Mouse (Mus musculus): Measurements from ENCODE around the gene Rras. TPM values are rescaled to one million over a fixed set of nuclear protein-coding genes. Genes with fewer than 3 reads are reported as not detected.
A peak's percentile ranks its signal among the peaks of the same experiment; 100 is the strongest.

Rras gene
- total RNA-seq, 2 experiments from 2014 or later: 119 to 123 TPM

DNA sequence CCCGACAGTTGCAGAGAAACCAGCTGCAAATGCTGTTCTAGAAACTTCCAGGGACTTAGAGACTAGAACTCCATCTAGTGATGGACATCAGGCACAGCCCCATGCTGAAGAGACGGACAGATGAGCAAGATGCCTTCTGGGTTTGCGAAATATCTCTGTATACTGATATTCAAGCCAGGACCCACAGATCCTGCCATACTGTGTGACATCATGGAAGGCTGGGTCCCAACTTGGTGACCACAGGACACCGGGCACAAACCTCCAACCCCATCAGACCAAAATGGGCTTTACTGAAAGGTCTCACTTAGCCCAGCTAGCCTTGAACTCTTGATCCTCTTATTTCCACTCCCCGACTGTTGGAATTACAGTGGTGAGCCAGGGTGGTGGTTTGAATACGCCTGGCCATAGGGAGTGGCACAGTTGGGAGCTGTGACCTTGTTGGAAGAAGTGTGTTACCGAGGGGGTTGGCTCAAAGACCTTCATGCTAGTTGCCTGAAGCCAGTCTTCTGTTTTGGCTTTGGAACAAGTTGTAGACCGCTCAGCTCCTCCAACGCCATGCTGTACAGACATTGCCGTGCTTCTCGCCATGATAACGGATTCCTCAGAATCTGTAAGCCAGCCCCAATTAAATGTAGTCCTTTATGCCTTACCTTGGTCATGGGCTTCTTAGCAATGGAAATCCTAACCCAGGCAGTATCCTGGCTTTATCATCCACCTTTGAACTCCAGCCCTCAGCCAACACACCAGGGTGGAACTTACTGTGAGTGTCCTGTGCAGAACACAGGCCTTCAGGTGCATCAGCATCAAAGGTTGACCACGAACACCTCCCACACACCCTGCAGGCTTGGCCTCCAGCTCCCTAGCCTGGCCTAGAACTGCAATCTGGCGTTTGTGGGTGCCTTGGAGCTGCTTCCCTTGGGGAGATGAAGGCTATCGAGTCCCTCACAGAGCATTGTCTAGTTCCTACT, 6.8 kb downstream of the Rras start:
- no peak for DNase-seq (ENCODE audit: low spot score in 2 of 2)

DNA sequence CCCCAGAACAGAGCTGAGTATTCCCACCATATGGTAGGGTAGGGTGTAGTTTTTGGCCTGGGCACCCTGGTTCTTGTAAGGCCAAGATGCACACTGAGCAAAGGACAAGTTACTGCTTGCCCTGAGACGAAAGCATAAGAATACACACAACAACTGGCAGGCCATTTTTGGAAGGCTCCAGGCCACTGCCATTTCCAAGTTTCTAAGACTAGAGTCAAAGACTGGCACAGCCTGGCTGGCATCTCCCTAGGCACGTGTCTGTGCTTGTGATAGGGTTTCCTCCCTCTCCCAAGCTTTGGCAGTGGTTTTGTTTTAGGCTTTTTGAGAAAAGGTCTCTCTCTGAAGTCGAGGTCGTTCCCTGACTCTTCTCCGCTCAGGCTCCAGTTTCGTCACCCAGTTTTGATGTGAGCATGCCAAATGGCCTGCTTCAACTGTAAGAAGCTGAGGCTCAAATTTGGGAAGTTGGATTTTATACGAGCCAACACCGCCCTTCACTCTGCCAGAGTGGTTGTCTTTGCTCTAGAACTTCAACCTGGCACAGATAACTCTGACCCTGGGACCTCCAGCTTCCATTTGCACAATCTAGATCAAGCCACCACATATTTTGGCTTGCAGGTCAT, 8.0 kb downstream of the Rras start:
- no peak for DNase-seq (ENCODE audit: low spot score in 2 of 2)

DNA sequence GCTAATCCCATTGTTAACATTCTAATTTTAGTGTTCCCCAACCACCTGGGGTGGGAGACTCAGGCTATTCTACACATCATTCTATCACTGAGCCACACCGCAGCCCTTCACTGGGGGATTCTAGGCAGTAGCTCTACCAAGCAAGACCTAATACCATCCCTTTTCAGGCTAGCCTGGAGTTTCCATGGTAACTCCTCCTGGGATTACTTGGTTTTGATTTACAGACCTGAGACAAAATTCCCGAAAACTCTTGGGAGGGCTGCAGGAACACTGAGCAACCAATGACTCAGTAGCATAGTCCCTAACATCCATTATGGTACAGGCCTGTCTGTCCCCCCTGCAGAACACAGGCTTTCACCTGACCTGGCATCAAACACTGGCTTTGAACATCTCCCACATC, 8.5 kb downstream of the Rras start:
- DNase-seq (ENCODE audit: low spot score in 2 of 2): no peak

DNA sequence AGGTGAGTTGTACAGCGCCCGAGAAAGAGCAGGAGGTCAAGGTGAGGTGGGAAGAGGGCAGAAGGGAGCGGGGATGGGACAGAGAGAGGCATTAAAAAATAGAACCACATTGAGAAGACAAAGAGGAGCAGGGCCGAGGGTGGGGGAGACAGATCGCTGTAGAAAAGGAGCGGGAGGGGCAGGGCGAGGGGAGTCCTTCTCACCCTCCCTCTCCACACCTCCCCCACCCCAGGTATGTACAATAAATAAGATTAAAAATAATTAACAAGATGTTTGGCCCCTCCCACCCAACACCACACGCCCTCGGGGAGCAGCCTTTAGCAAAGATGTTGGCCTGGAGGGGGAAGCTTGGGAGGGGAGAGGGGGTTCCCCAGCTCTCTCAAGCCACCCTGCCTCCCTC, 10.0 kb downstream of the Rras start:
- DNase-seq (ENCODE audit: low spot score in 2 of 2): no peak

DNA sequence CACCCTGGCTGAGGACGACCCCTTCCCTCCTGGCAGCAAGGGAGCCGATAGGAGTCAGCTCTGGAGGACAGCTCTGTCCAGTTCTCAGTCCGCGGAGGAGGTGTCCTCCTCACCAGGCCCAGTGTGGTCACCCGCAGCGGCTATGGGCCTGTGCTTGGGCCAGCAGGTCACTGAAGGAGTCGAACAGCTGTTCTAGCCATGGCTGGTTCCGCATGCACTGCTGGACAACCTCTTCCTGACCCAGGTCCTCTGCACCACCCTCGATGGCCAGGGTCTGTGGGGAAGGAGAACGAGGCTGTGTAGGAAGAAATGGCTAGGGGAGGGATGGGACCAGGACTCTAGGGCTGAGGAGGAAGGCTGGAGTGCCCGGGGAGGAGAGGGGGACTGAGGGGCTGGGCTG, 10.6 kb downstream of the Rras start:
- DNase-seq (ENCODE audit: low spot score in 2 of 2): no peak

DNA sequence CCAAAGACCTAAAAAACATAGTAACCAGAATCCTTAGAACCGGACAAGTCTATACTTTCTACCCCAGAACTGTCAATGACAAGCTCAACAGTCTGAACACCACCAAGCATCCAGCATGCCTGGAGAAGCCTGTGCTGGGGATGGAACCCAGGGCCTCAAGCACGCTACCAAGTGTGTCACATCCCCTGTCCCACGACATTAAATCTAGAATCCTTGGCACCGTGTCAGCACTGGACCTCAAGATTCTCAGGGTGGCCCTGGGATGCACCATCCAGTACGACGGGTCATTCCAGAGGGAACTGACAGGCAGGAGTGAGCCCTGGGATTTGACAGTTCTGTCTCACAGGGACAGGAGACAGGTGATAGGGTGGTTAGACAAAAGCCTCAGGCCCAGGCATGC, 12.2 kb downstream of the Rras start:
- DNase-seq (ENCODE audit: low spot score in 2 of 2): no peak

DNA sequence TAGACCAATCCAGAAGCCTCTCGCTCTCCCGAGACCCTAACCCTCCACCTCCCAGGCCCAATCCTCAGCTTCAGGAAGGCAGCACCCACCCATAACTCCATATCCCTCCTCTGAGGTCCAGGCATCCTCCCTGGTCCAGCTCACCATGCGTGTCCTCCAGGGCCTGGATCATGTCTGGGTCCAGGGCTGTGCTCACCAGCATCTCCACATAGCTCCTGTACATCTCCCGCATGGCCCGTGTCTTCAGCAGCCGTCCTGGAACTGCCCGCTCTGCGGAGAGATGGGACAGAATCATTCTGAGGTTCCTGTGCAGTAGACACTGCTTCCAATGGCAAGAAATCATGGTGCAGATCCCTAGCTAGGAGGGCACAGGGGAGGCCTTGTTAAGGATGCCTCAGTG, 13.1 kb downstream of the Rras start:
- no peak for DNase-seq (ENCODE audit: low spot score in 2 of 2)

DNA sequence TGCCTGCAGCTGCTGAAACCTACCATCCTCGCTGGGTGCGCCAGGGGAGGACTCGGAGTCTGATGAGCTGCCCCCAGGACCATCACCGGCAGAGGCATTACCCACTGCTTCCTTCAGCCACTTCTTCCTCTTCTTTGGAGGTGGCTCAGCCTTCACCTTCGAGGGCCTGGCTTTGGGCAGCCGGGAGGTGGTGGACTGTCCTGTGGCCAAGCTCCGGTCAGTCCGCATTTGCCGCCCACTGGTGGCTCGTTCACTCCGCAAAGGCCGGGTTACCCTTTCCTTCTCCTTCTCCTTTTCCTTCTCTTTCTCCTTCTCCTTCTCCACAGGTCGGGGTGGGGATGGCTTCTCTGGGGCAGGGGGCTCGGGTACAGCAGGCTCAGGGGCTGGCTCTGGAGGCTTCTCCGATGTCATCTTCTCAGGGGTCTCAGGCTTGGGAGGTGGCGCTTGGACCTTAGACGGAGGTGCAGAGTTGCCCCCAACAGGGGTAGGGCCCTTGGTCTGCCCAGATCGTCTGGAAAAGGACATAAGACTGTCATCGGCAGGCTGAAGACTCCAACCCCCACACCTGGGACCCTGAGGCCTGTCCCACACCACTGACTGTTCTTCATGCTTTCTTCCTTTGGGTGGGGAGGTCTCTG, 16.1 kb downstream of the Rras start:
- DNase-seq (ENCODE audit: low spot score in 2 of 2): no peak

DNA sequence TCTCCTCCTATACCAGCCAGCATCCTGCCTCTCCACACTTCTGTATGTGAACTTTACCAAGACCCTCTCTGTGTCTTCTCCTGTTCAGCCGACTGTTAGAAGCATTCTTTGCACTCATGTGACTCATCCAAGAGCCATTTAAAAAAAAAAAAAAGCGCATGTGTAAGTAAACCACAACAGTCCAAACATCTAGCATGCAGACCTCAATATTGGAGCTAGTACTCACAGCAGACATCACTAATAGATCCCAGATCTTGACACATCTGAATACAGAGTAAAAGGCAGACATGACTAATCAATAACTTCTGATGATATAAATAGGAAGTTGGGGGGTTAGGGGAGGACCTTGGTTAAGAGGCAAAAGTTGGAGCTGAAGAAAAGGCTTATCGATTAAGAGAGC, 17.9 kb downstream of the Rras start:
- DNase-seq (ENCODE audit: low spot score in 2 of 2): no peak

DNA sequence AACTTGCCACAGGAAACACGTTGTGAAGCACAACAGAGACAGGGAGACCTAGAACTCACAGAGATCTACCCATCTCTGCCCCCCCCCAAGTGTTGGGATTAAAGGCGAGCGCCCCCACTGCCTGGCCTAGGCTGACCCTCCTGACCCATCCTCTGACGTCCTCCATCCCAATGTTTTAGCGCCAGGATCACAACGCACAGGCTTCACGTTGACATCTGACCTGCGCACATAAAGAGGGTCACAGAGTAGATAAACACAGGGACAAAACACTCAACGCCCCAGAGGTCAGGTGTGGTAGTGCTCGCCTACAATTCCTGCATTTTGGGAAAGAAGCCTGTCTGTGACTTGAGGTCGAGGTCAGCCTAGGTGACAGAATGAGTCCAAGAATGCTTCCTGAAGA, 18.9 kb downstream of the Rras start:
- DNase-seq (ENCODE audit: low spot score in 2 of 2): no peak

DNA sequence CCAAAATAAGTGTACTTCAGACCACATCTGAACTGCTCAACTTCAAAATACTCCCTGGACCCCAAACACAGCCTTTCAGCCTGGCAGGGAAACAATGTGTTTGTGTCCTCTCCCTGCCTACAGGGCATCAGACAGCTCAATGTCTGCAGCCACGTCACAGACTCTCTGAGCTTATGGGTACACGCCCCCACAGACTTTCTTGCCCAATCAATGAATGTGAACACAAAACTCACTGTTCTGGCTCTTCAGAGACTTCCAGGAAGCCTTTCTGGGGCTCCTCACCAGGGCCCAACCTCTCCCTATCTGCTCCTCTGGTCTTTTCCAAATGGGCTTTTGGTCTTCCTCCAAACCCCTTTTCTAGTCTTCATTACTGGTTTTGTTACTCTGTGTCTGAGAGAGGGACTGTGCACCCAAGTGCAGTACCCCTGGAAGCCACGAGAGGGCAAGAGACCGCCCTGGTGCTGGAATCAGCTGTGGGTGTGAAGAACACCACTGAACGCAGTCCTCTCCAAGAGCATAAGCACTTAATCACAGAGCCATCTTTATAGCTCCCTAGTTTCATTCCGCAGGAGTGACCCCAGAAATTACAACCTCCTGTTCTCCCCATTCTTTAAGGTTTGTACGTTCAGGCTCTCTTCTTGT, 20.1 kb downstream of the Rras start:
- peak in 1 of 2 experiments; percentile 58 for DNase-seq (ENCODE audit: low spot score in 2 of 2)

DNA sequence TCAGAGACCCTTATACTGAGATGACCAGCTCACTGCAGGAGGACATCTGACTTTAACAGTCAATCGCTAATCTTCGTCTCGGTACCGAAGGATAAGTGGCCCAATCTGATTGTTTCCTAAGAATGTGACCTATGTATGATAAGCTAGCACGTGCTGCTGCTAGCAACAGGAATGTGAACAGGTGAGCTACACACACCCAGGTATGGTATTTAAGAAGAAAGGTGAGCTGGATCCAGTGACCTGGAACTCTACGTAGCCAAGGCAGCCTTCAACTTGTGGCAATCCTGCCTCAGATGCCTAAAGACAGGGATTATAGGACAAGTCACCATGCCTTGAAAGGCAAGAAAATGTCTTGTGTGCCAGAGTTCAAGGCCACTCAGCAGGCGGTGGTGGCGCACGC, 20.6 kb downstream of the Rras start:
- DNase-seq (ENCODE audit: low spot score in 2 of 2): no peak

DNA sequence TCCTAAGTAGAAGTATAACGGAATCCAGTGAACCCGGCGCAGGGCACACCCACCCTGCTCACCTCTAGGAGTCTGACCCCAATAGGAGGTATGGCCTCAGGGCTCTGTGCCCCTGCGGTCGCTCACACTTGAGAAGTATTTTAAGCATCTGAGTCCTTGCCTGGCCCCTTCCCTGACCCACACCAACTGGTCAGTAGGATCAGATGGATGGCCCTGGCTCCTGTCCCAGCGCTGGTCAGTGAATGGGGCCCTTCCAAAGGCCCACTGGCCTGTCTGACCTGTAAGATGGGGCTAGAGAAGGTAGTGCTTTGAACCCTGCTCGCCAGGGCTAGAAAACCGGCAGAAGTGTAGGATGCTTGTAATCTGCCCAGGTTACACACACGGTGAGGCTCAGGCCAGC, 23.1 kb downstream of the Rras start:
- no peak for DNase-seq (ENCODE audit: low spot score in 2 of 2)

DNA sequence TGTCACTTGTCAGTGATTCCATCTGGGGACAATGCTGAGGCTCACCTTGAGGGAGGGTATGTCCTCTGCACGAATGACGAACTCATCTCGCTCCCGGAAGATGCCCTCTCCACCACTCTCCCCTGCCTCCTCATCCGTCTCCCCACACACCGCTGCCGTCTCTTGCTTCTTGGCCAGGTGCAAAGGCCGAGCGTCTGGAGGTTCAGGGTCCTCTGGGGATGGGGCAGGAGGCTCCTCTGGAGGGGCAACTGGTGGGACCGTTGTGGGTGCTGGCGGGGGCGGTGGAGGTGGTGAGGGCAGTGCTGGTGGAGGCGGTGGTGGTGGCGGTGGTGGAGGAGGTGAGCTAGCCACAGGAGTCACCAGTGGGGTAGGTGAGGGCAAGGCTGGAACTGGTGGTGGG, 25.5 kb downstream of the Rras start:
- no peak for DNase-seq (ENCODE audit: low spot score in 2 of 2)

DNA sequence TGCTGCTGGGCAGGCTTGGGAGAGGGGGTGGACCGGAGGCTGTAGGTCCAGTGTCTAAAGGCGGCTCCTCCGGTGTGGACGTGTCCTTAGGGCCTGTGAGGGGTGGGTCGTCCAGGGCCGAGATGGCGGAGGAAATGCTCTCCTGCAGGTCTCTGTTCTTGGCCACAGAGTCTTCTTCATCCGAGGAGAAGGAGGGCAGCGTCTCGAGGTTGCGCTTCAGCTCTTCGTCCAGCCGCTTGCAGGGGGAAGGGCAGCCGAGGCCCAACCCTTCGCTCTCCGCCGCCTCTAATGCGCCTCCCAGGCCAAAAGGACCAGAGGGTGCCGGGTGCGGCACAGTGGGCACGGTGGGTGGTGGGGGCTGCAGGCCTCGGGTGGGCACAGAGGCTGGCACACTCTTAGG, 28.0 kb downstream of the Rras start:
- DNase-seq (ENCODE audit: low spot score in 2 of 2): no peak

DNA sequence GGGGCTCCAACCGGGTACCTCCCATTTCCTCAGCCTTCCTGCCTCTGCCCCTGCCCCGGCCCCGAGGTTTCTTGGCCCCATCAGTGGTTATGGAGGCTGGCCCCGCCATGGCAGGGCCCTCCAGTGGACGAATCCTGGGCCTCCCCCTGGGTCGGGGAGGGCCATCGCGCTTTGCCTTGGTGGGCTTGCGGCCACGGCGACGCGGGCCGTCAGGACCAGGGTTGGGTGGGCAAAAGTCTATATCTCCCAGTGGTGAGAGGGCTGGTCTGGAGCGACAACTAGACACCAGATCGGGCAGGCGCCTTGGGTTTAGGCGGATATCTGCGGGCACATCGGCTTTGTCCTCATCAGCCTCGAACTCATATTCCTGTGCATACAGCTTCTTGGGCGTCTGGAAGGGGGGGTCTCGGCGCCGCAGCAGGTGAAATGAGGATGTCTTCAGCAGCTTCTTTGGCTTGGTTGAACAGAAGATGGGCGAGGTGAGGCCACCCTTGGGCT, 29.1 kb downstream of the Rras start:
- DNase-seq (ENCODE audit: low spot score in 2 of 2): no peak

DNA sequence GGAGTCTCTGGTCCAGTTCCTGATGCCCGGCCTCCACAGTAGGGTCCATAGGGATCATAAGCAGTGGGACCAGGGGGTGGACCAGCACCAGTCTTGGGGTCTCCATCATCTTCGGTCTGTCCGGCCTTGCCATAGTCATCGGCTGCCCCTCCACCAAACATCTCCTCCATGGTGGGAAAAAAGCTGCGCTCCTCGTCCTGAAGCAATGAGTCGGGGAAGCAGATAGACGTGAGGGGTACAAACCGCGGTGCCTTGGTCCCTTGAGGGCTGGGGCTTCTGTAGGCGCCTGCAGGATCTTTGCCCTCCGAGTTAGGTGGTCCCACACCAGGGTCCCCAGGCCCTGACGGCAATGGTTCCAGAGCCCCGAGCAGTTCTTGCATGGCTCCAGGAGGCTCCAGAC, 29.7 kb downstream of the Rras start:
- no peak for DNase-seq (ENCODE audit: low spot score in 2 of 2)

DNA sequence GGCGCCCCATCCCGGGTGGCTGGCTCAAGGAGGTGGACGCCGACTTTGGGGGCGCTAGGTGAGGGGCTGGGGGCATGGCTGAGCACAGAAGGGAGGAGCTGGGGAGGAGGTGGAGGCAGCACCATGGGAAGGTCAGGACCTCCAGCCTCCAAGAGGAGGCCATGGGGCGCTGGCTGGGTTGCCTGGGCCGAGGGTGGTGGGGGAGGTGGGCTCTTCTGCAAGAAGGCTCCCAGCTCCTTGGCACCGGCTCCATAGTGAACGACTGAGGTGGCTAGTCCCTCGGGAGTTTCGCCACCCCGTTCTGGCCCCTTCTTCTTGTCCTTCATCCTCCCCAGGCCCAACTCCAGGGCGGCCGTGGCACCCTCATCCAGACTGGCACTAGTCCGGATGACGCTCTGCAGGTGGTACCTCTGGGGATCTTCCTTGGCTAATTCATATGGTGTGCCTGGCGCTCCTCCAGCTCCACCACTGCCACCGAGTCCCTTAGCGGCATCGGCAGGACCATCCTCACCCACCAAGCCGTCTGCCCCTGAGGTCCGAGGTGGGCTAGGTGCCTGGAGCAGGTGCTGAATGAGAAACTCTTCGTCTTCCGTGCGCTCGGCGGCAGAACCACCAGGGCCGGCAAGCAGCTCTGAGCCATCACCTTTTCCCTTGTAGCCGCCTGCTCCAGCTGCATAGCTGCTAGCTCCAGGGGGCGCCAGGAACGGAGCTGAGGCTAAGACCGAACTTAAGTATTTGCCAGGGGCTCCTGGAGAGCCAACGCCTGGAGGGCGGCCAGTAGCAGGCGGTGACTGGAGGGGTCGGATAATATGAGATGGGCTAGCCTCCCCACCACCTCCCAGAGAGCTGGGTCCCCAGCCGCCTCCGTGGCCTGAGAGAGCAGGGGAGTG, 30.5 kb downstream of the Rras start:
- no peak for DNase-seq (ENCODE audit: low spot score in 2 of 2)

DNA sequence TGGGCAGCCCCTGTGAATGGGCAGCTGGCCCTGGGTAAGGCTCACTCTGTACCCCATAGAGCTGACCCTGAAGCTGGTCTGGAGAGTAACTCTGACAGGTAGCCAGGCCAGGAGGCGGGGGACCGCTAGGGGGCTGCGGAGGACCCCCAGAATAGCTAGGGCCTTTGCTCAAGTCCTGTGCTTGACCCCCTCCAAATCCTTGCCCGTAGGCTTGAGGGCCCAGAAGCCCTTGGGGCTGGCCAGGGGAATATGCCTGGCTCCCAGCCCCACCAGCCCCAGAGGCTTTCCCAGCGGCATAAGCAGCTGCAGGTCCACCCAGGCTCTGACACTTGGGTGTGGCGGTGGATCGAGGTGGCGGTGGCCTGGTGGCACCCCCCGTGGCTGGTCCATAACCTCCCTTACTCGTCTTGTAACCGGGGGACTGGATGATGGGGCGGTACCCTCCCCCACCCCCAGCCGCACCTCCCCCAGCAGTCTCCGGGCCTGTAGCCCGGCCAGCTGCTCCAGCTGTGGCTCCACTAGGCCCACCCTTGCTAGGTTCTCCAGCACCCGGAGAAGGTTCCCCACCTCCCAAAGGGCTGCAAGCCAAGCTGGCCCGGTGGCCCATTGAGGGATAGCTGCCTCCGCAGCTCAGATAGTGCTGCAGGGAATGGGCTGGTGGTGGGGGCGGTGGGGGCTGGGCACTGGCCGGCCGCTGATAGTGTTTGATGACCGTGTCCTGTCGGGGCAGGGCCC, 31.3 kb downstream of the Rras start:
- peak in 1 of 2 experiments; percentile 31 for DNase-seq (ENCODE audit: low spot score in 2 of 2)
